Mouse (Mus musculus): Measurements from ENCODE around the gene Brd4. TPM values are rescaled to one million over a fixed set of nuclear protein-coding genes. Genes with fewer than 3 reads are reported as not detected.

Brd4 gene
- polyA plus RNA-seq, 1 experiment: 64.7 TPM

GRCm38 (mm10) chr17:32281611-32282310 is 2.8 kb downstream of the Brd4 start:
- Histone ChIP-seq H3K4me3 (ENCODE audit: low read depth, low read length) (no peak overlapping the region; the same call in 1 of the 2 replicates), H3K27ac (ENCODE audit: insufficient read depth, low read depth, low read length) (peak overlapping the region; percentile 46), H3K36me3 (ENCODE audit: control insufficient read depth, insufficient read depth, low read length) (no peaks in the 10 kb centered on the region), H3K27me3 (ENCODE audit: control insufficient read depth, insufficient read depth, low read length) (no peaks in the 10 kb centered on the region), H3K4me1 (ENCODE audit: control insufficient read depth, insufficient read depth, insufficient read length, low read length) (peaks cover 10% of the 10 kb centered on the region; the same call in 1 of the 2 replicates)
- TF ChIP-seq POLR2A (IDR thresholded peaks at IDR 0.05; ENCODE audit: low read depth, low read length) (no peak), CTCF (IDR thresholded peaks at IDR 0.05; ENCODE audit: extremely low read depth, insufficient read length, insufficient replicate concordance, low read depth, low read length) (no peak)
- 9% methylated on average over 4 of the region's 4 CpGs for WGBS

GRCm38 (mm10) chr17:32281126-32281525 is 3.4 kb downstream of the Brd4 start:
- 76% methylated on average over 2 of the region's 2 CpGs for WGBS
- Histone ChIP-seq H3K36me3 (ENCODE audit: control insufficient read depth, insufficient read depth, low read length) (no peaks in the 10 kb centered on the region), H3K27me3 (ENCODE audit: control insufficient read depth, insufficient read depth, low read length) (no peaks in the 10 kb centered on the region), H3K4me3 (ENCODE audit: low read depth, low read length) (no peak overlapping the region), H3K4me1 (ENCODE audit: control insufficient read depth, insufficient read depth, insufficient read length, low read length) (peaks cover 10% of the 10 kb centered on the region; the same call in 1 of the 2 replicates), H3K27ac (ENCODE audit: insufficient read depth, low read depth, low read length) (no peak overlapping the region)
- no peak for TF ChIP-seq CTCF (IDR thresholded peaks at IDR 0.05; ENCODE audit: extremely low read depth, insufficient read length, insufficient replicate concordance, low read depth, low read length)
- TF ChIP-seq POLR2A (IDR thresholded peaks at IDR 0.05; ENCODE audit: low read depth, low read length): no peak

- no peak for TF ChIP-seq POLR2A (IDR thresholded peaks at IDR 0.05; ENCODE audit: low read depth, low read length)
- no peak for TF ChIP-seq CTCF (IDR thresholded peaks at IDR 0.05; ENCODE audit: extremely low read depth, insufficient read length, insufficient replicate concordance, low read depth, low read length)
- Histone ChIP-seq H3K4me3 (ENCODE audit: low read depth, low read length) (no peak overlapping the region), H3K27ac (ENCODE audit: insufficient read depth, low read depth, low read length) (no peak overlapping the region), H3K4me1 (ENCODE audit: control insufficient read depth, insufficient read depth, insufficient read length, low read length) (peaks cover 12% of the 10 kb centered on the region; the same call in 1 of the 2 replicates), H3K36me3 (ENCODE audit: control insufficient read depth, insufficient read depth, low read length) (no peaks in the 10 kb centered on the region), H3K27me3 (ENCODE audit: control insufficient read depth, insufficient read depth, low read length) (no peaks in the 10 kb centered on the region)
- 62% methylated on average over 3 of the region's 3 CpGs for WGBS
These were observed 3.9 kb downstream of the Brd4 start for GRCm38 (mm10) chr17:32280575-32280974.

GRCm38 (mm10) chr17:32277201-32277600 is 7.3 kb downstream of the Brd4 start:
- 73% methylated on average over 1 of the region's 1 CpGs for WGBS
- no peak overlapping the region for H3K27ac ChIP-seq (ENCODE audit: insufficient read depth, low read depth, low read length)
- TF ChIP-seq POLR2A (IDR thresholded peaks at IDR 0.05; ENCODE audit: low read depth, low read length) (no peak), CTCF (IDR thresholded peaks at IDR 0.05; ENCODE audit: extremely low read depth, insufficient read length, insufficient replicate concordance, low read depth, low read length) (no peak)
- H3K36me3 ChIP-seq (ENCODE audit: control insufficient read depth, insufficient read depth, low read length): 0 out of 2 replicates have a peak, but pooled peaks cover 2% of the 10 kb centered on the region
- peaks cover 14% of the 10 kb centered on the region; the same call in 1 of the 2 replicates for H3K4me1 ChIP-seq (ENCODE audit: control insufficient read depth, insufficient read depth, insufficient read length, low read length)
- no peak overlapping the region for H3K4me3 ChIP-seq (ENCODE audit: low read depth, low read length)
- no peaks in the 10 kb centered on the region for H3K27me3 ChIP-seq (ENCODE audit: control insufficient read depth, insufficient read depth, low read length)

- H3K27me3 ChIP-seq (ENCODE audit: control insufficient read depth, insufficient read depth, low read length): no peaks in the 10 kb centered on the region
- no peak overlapping the region for H3K27ac ChIP-seq (ENCODE audit: insufficient read depth, low read depth, low read length)
- H3K4me1 ChIP-seq (ENCODE audit: control insufficient read depth, insufficient read depth, insufficient read length, low read length): peaks cover 6% of the 10 kb centered on the region; the same call in 1 of the 2 replicates
- no peak for TF ChIP-seq POLR2A (IDR thresholded peaks at IDR 0.05; ENCODE audit: low read depth, low read length)
- TF ChIP-seq CTCF (IDR thresholded peaks at IDR 0.05; ENCODE audit: extremely low read depth, insufficient read length, insufficient replicate concordance, low read depth, low read length): no peak
- WGBS: 20% methylated on average over 3 of the region's 3 CpGs
- H3K36me3 ChIP-seq (ENCODE audit: control insufficient read depth, insufficient read depth, low read length): peaks cover 5% of the 10 kb centered on the region; the same call in 1 of the 2 replicates
- no peak overlapping the region for H3K4me3 ChIP-seq (ENCODE audit: low read depth, low read length)
These were observed 9.0 kb downstream of the Brd4 start for GRCm38 (mm10) chr17:32275568-32275967.

GRCm38 (mm10) chr17:32269151-32269550 is 15.4 kb downstream of the Brd4 start:
- H3K27me3 ChIP-seq (ENCODE audit: control insufficient read depth, insufficient read depth, low read length): no peaks in the 10 kb centered on the region
- H3K4me1 ChIP-seq (ENCODE audit: control insufficient read depth, insufficient read depth, insufficient read length, low read length): no peaks in the 10 kb centered on the region
- TF ChIP-seq CTCF (IDR thresholded peaks at IDR 0.05; ENCODE audit: extremely low read depth, insufficient read length, insufficient replicate concordance, low read depth, low read length) (no peak), POLR2A (IDR thresholded peaks at IDR 0.05; ENCODE audit: low read depth, low read length) (no peak)
- no peak overlapping the region for H3K27ac ChIP-seq (ENCODE audit: insufficient read depth, low read depth, low read length)
- H3K36me3 ChIP-seq (ENCODE audit: control insufficient read depth, insufficient read depth, low read length): peaks cover 7% of the 10 kb centered on the region; the same call in 1 of the 2 replicates
- no peak overlapping the region for H3K4me3 ChIP-seq (ENCODE audit: low read depth, low read length)
- WGBS: 80% methylated on average over 7 of the region's 7 CpGs

GRCm38 (mm10) chr17:32268540-32268960 is 16.0 kb downstream of the Brd4 start:
- WGBS: 60% methylated on average over 3 of the region's 3 CpGs
- H3K4me1 ChIP-seq (ENCODE audit: control insufficient read depth, insufficient read depth, insufficient read length, low read length): no peaks in the 10 kb centered on the region
- H3K4me3 ChIP-seq (ENCODE audit: low read depth, low read length): no peak overlapping the region
- no peak for TF ChIP-seq CTCF (IDR thresholded peaks at IDR 0.05; ENCODE audit: extremely low read depth, insufficient read length, insufficient replicate concordance, low read depth, low read length)
- no peak for TF ChIP-seq POLR2A (IDR thresholded peaks at IDR 0.05; ENCODE audit: low read depth, low read length)
- H3K27ac ChIP-seq (ENCODE audit: insufficient read depth, low read depth, low read length): no peak overlapping the region
- H3K27me3 ChIP-seq (ENCODE audit: control insufficient read depth, insufficient read depth, low read length): no peaks in the 10 kb centered on the region
- peaks cover 7% of the 10 kb centered on the region; the same call in 1 of the 2 replicates for H3K36me3 ChIP-seq (ENCODE audit: control insufficient read depth, insufficient read depth, low read length)
